Mouse (Mus musculus) E14TG2a.4 (cell line): Measurements from ENCODE around the gene Gm37240.

Experiments
- CTCF ChIP-seq: conservative IDR thresholded peaks from 2 replicates; pipeline ENCODE4 v1.5.1; 2014; ENCODE audit warnings: low read length
- NANOG ChIP-seq: IDR thresholded peaks from 2 replicates; pipeline ENCODE4 v1.6.1; 2014; ENCODE audit warnings: borderline replicate concordance, low read length, mixed read lengths
- POU5F1 ChIP-seq: IDR thresholded peaks from 2 replicates; pipeline ENCODE4 v1.6.1; 2014; ENCODE audit warnings: low read length, borderline replicate concordance

DNA sequence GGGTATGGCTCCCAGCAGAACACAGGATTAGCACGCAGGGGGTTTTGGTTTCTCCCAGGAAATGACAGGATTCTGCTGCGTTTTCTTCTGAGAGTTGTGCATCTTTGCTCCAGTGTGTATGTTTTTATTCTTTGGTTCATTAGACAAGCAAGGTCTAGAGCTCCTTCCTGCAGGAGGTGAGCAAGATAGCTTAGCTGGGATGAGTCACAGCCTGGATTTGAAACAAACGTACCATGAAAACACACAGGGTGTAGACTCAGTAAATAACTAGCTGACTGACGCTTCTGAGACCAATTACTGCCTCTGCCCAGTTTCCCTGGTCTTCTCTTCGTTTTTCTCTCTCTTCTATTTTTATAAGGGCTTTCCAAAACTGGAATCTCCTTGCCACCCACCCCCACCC, 1156.3 kb downstream of the Gm37240 start:
- TF ChIP-seq CTCF: no peak
- TF ChIP-seq NANOG: no peak
- no peak for TF ChIP-seq POU5F1
